Mouse (Mus musculus): Measurements from ENCODE around the gene Slc35d2.

Gene Slc35d2

GRCm38 (mm10) chr13:64128858-64129615 lies at the start of gene Slc35d2:
TSS of gene Slc35d2 (minus strand) at chr13:64129368.
- in situ Hi-C loops (cut with MboI, MseI), result no loop called here

GRCm38 (mm10) chr13:64178000-64178399 lies 48.8 kb upstream of the Slc35d2 start:
- in situ Hi-C loops (cut with MboI, MseI), result loop anchor here (5.0 to 10.0 kb wide), 2 partner anchors 54 to 127 kb away; no protein-coding TSS in a partner anchor

GRCm38 (mm10) chr13:64169746-64170145 lies 40.6 kb upstream of the Slc35d2 start:
- in situ Hi-C loops (cut with MboI, MseI), result loop anchor here (10.0 kb wide), 2 partner anchors 135 to 265 kb away; partner anchors contain the start of gene Cdk20

GRCm38 (mm10) chr13:64163147-64163715 lies 34.1 kb upstream of the Slc35d2 start:
- in situ Hi-C loops (cut with MboI, MseI), result loop anchor here (5.0 to 10.0 kb wide), 2 partner anchors 84 to 272 kb away; partner anchors contain the start of gene Cdk20

- in situ Hi-C loops (cut with MboI, MseI), result loop anchor here (5.0 to 10.0 kb wide), 2 partner anchors 85 to 272 kb away; partner anchors contain the start of gene Cdk20
Measured at GRCm38 (mm10) chr13:64162626-64163025, 33.5 kb upstream of the Slc35d2 start.

- in situ Hi-C loops (cut with MboI, MseI), result loop anchor here (5.0 to 10.0 kb wide), 2 partner anchors 85 to 273 kb away; partner anchors contain the start of gene Cdk20
Measured at GRCm38 (mm10) chr13:64161916-64162611, 32.9 kb upstream of the Slc35d2 start.

- in situ Hi-C loops (cut with MboI, MseI), result loop anchor here (5.0 to 10.0 kb wide), 2 partner anchors 86 to 273 kb away; partner anchors contain the start of gene Cdk20
Measured at GRCm38 (mm10) chr13:64161548-64161915, 32.4 kb upstream of the Slc35d2 start, which contains the start of gene Habp4. TSS of gene Habp4 (plus strand) at chr13:64161824.

- in situ Hi-C loops (cut with MboI, MseI), result no loop called here
Measured at GRCm38 (mm10) chr13:64156966-64157365, 27.8 kb upstream of the Slc35d2 start.

GRCm38 (mm10) chr13:64155171-64155571 lies 26.0 kb upstream of the Slc35d2 start:
- in situ Hi-C loops (cut with MboI, MseI), result no loop called here

- in situ Hi-C loops (cut with MboI, MseI), result no loop called here
Measured at GRCm38 (mm10) chr13:64154651-64155050, 25.5 kb upstream of the Slc35d2 start.

- in situ Hi-C loops (cut with MboI, MseI), result no loop called here
Measured at GRCm38 (mm10) chr13:64153751-64154267, 24.6 kb upstream of the Slc35d2 start.

GRCm38 (mm10) chr13:64153083-64153682 lies 24.0 kb upstream of the Slc35d2 start, which contains the start of gene Zfp367:
TSS of gene Zfp367 (minus strand) at chr13:64153202.
- in situ Hi-C loops (cut with MboI, MseI), result no loop called here

- in situ Hi-C loops (cut with MboI, MseI), result no loop called here
Measured at GRCm38 (mm10) chr13:64152671-64153082, 23.5 kb upstream of the Slc35d2 start.

- in situ Hi-C loops (cut with MboI, MseI), result no loop called here
Measured at GRCm38 (mm10) chr13:64152241-64152669, 23.1 kb upstream of the Slc35d2 start.

- in situ Hi-C loops (cut with MboI, MseI), result no loop called here
Measured at GRCm38 (mm10) chr13:64150121-64150520, 21.0 kb upstream of the Slc35d2 start.

- in situ Hi-C loops (cut with MboI, MseI), result no loop called here
Measured at GRCm38 (mm10) chr13:64129616-64130375, 628 bp upstream of the Slc35d2 start.

- in situ Hi-C loops (cut with MboI, MseI), result no loop called here
Measured at GRCm38 (mm10) chr13:64126316-64126715, 2.9 kb downstream of the Slc35d2 start.

GRCm38 (mm10) chr13:64124886-64125285 lies 4.3 kb downstream of the Slc35d2 start:
- in situ Hi-C loops (cut with MboI, MseI), result no loop called here

GRCm38 (mm10) chr13:64123491-64124188 lies 5.5 kb downstream of the Slc35d2 start:
- in situ Hi-C loops (cut with MboI, MseI), result no loop called here

GRCm38 (mm10) chr13:64120760-64121159 lies 8.4 kb downstream of the Slc35d2 start:
- in situ Hi-C loops (cut with MboI, MseI), result no loop called here
